Mouse (Mus musculus) ES-E14 (cell line): ENCODE data around the gene Cops7a. TPM values are rescaled to one million over a fixed set of nuclear protein-coding genes. Genes with fewer than 3 reads are reported as not detected.
A peak's percentile ranks its signal among the peaks of the same experiment; 100 is the strongest.

Source experiments
- DNase-seq: peaks from one replicate; pipeline ENCODE4 v3.0.0-alpha.2; 2013; ENCODE audit warnings: low read depth, low spot score
- H3K27ac ChIP-seq: 2 replicates; pipeline ENCODE4 v1.5.1; 2012; ENCODE audit warnings: low read depth, mild to moderate bottlenecking, low read length, moderate library complexity, mixed read lengths; ENCODE audit not compliant: poor library complexity, insufficient read depth, severe bottlenecking
- H3K36me3 ChIP-seq: 2 replicates; pipeline ENCODE4 v1.6.1; 2012; ENCODE audit warnings: mild to moderate bottlenecking, low read length, moderate library complexity, mixed read lengths; ENCODE audit not compliant: control insufficient read depth, poor library complexity, insufficient read depth, severe bottlenecking
- H3K4me1 ChIP-seq, 2 experiments: fragments of 150-350 bp in 1 of 2; sonication (generic) in 1 of 2; 2 replicates each; pipeline ENCODE4 v1.6.1; 2012; ENCODE audit warnings: low read length in 2 of 2, mild to moderate bottlenecking in 1 of 2, mixed read lengths in 1 of 2; ENCODE audit not compliant: control insufficient read depth in 2 of 2, insufficient read depth in 2 of 2, poor library complexity in 1 of 2
- H3K4me3 ChIP-seq, 2 experiments: fragments of 150-350 bp in 1 of 2; sonication (generic) in 1 of 2; 2 replicates each; pipeline ENCODE4 v1.5.1; 2012; ENCODE audit warnings: low read length in 2 of 2, low read depth in 1 of 2, mild to moderate bottlenecking in 1 of 2, mixed read lengths in 1 of 2; ENCODE audit not compliant: insufficient read depth in 1 of 2, poor library complexity in 1 of 2, severe bottlenecking in 1 of 2
- H3K9ac ChIP-seq: 2 replicates; pipeline ENCODE4 v1.6.1; 2012; ENCODE audit warnings: low read depth, mild to moderate bottlenecking, low read length, mixed read lengths; ENCODE audit not compliant: poor library complexity, insufficient read depth, severe bottlenecking
- H3K9me3 ChIP-seq: fragments of 150-350 bp; sonication (generic); 2 replicates; pipeline ENCODE4 v1.6.1; 2012; ENCODE audit warnings: low read depth, mild to moderate bottlenecking, low read length; ENCODE audit not compliant: control insufficient read depth, insufficient read depth
- CHD2 ChIP-seq: IDR thresholded peaks from 2 replicates; pipeline ENCODE4 v1.6.1; 2014; ENCODE audit warnings: mild to moderate bottlenecking, low read depth, low read length, inconsistent platforms
- HCFC1 ChIP-seq: IDR thresholded peaks from 2 replicates; pipeline ENCODE4 v1.6.1; 2012; ENCODE audit warnings: low read length, inconsistent platforms, borderline replicate concordance; ENCODE audit not compliant: insufficient read depth
- MAFK ChIP-seq: IDR thresholded peaks from 2 replicates; pipeline ENCODE4 v1.6.1; 2014; ENCODE audit warnings: mild to moderate bottlenecking, low read depth, low read length, inconsistent platforms; ENCODE audit not compliant: insufficient read depth
- ZC3H11A ChIP-seq: IDR thresholded peaks from 2 replicates; pipeline ENCODE4 v1.6.1; 2012; ENCODE audit warnings: low read depth, mild to moderate bottlenecking, inconsistent platforms, low read length, borderline replicate concordance
- ZNF384 ChIP-seq: IDR thresholded peaks from 2 replicates; pipeline ENCODE4 v1.6.1; 2012; ENCODE audit warnings: low read depth, low read length, inconsistent platforms
- in situ Hi-C, 2 experiments: fragments of 600-800 bp; cut with MboI; formaldehyde crosslinking; loops; one replicate each; pipeline ENCODE4 v1.15.1; 2025; ENCODE audit warnings: low sequenced_read_pairs in 2 of 2, inconsistent platforms in 1 of 2; ENCODE audit not compliant: unreplicated experiment in 2 of 2
- total RNA-seq: library from RNA; depleted of rRNA; stranded (reverse); fragments of 300-350 nt; gene quantifications from 2 replicates; pipeline ENCODE4 v1.2.3, GENCODE M21; 2012

Gene Cops7a
- total RNA-seq, 1 experiment = 138 TPM

- Histone ChIP-seq H3K27ac (no peak overlapping the region), H3K4me1 (peaks cover 2 to 11% of the 10 kb centered on the region in 2 experiments; a peak in 3 of 4 replicates), H3K9ac (no peak overlapping the region), H3K9me3 (no peaks in the 10 kb centered on the region), H3K36me3 (no peaks in the 10 kb centered on the region), H3K4me3 (no peak overlapping the region)
- in situ Hi-C loops = no loop called here
- no peak for DNase-seq
- TF ChIP-seq MAFK (no peak), HCFC1 (no peak), ZNF384 (no peak), CHD2 (no peak), ZC3H11A (no peak)
These were observed 28.5 kb upstream of the Cops7a start for GRCm38 (mm10) chr6:124993876-124994275.

GRCm38 (mm10) chr6:124993365-124993764 is 28.0 kb upstream of the Cops7a start:
- Histone ChIP-seq H3K4me3 (no peak overlapping the region), H3K36me3 (no peaks in the 10 kb centered on the region), H3K4me1 (peaks cover 2 to 6% of the 10 kb centered on the region in 2 experiments; a peak in 2 of 4 replicates), H3K9me3 (no peaks in the 10 kb centered on the region), H3K9ac (no peak overlapping the region), H3K27ac (no peak overlapping the region)
- DNase-seq = no peak
- in situ Hi-C loops = no loop called here
- TF ChIP-seq HCFC1 = no peak
- TF ChIP-seq ZNF384 = no peak
- TF ChIP-seq ZC3H11A = no peak

GRCm38 (mm10) chr6:124992241-124992640 is 26.9 kb upstream of the Cops7a start:
- H3K4me1 ChIP-seq = peaks cover 0 to under 1% of the 10 kb centered on the region in 2 experiments; a peak in 1 of 4 replicates
- H3K4me3 ChIP-seq = no peak overlapping the region
- no peak for TF ChIP-seq HCFC1
- TF ChIP-seq CHD2 = no peak
- TF ChIP-seq ZNF384 = no peak
- no peak for TF ChIP-seq MAFK
- no peak for TF ChIP-seq ZC3H11A
- H3K9me3 ChIP-seq = no peaks in the 10 kb centered on the region
- DNase-seq = no peak
- H3K36me3 ChIP-seq = no peaks in the 10 kb centered on the region
- no peak overlapping the region for H3K27ac ChIP-seq
- in situ Hi-C loops = no loop called here
- H3K9ac ChIP-seq = no peak overlapping the region

GRCm38 (mm10) chr6:124967766-124968165 is 2.4 kb upstream of the Cops7a start:
- TF ChIP-seq ZNF384 (peak; percentile 88), CHD2 (no peak)
- Histone ChIP-seq H3K27ac (no peak overlapping the region), H3K9me3 (no peaks in the 10 kb centered on the region), H3K36me3 (peaks cover 1% of the 10 kb centered on the region; the same call in 1 of the 2 replicates), H3K9ac (no peak overlapping the region), H3K4me3 (no peak overlapping the region), H3K4me1 (no peaks in the 10 kb centered on the region)
- DNase-seq = peak; percentile 46
- in situ Hi-C loops = no loop called here

- Histone ChIP-seq H3K4me3 (peak overlapping the region; percentile 84 to 91), H3K36me3 (peaks cover 8% of the 10 kb centered on the region; the same call in 1 of the 2 replicates), H3K27ac (no peak overlapping the region), H3K9me3 (no peaks in the 10 kb centered on the region), H3K9ac (peak overlapping the region; percentile 99; the same call in 1 of the 2 replicates), H3K4me1 (no peaks in the 10 kb centered on the region)
- DNase-seq = peak; percentile 49
- in situ Hi-C loops = no loop called here
- TF ChIP-seq MAFK (no peak), ZNF384 (no peak), HCFC1 (no peak), ZC3H11A (no peak), CHD2 (no peak)
These were observed 1.3 kb upstream of the Cops7a start for GRCm38 (mm10) chr6:124966466-124967118.
